Mouse (Mus musculus): ENCODE results near the gene Zcchc2. TPM values are rescaled to one million over a fixed set of nuclear protein-coding genes. Genes with fewer than 3 reads are reported as not detected.

Zcchc2 gene
- total and polyA plus RNA-seq, 3 experiments = 10.3 to 25.0 (median 19.1) TPM

DNA sequence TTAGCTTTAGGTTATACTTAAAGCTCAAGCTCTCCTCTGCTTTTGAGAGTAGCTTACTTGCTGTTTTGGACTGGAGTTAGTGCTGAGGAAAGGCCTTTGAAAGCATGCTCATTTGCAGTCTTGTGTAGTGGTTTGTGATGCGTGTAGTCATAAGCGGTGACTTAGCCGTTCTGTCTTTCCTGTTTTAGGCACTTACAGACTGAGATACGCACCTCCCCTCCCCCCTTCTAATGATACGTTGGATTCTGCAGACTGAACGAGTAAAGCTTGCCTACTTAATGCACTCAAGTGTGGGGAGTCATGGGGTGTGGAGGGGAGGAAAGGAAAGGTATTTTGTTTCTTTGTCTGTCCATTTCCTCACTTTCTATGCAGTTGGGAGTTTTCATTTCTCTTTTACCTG lies 41.7 kb downstream of the Zcchc2 start:
- no peak for TF ChIP-seq MAX (IDR thresholded peaks at IDR 0.05; ENCODE audit: low read length)
- no peak for TF ChIP-seq UBTF (IDR thresholded peaks at IDR 0.05; ENCODE audit: borderline replicate concordance, insufficient read depth, low read depth, low read length)
- TF ChIP-seq POLR2A (IDR thresholded peaks at IDR 0.05; ENCODE audit: control insufficient read depth in 1 of 2, insufficient read depth in 1 of 2, low read depth in 1 of 2, low read length in 2 of 2, poor library complexity in 1 of 2) = no peak
- no peak for TF ChIP-seq MYB (IDR thresholded peaks at IDR 0.05; ENCODE audit: low read depth, low read length)
- TF ChIP-seq USF1 (IDR thresholded peaks at IDR 0.05; ENCODE audit: low read depth, low read length) = no peak
- no peak for TF ChIP-seq SMC3 (IDR thresholded peaks at IDR 0.05; ENCODE audit: low read depth, low read length)
- no peak for TF ChIP-seq GABPA (IDR thresholded peaks at IDR 0.05; ENCODE audit: low read depth, low read length)
- TF ChIP-seq TAL1 (IDR thresholded peaks at IDR 0.05; ENCODE audit: low read length) = no peak
- Histone ChIP-seq H3K4me3 (ENCODE audit: control insufficient read depth in 1 of 2, insufficient read depth in 1 of 2, low read depth in 2 of 2, low read length in 2 of 2) (no peak overlapping the region), H3K27ac (ENCODE audit: control insufficient read depth, low read depth, low read length) (no peak overlapping the region), H3K79me2 (ENCODE audit: control insufficient read depth, insufficient read depth, low read length, poor library complexity) (no peaks in the 10 kb centered on the region), H3K9me3 (replicated peaks; ENCODE audit: insufficient read depth, low read length) (no peaks in the 10 kb centered on the region), H3K9ac (ENCODE audit: control insufficient read depth, low read depth, low read length, poor library complexity, severe bottlenecking) (no peak overlapping the region), H3K4me1 (ENCODE audit: control insufficient read depth in 1 of 2, insufficient read depth in 2 of 2, low read length in 2 of 2) (no peaks in the 10 kb centered on the region), H3K36me3 (ENCODE audit: control insufficient read depth in 1 of 2, insufficient read depth in 2 of 2, low read length in 2 of 2) (peaks cover 0 to 9% of the 10 kb centered on the region in 2 experiments; a peak in 2 of 4 replicates), H3K27me3 (ENCODE audit: control insufficient read depth in 1 of 2, insufficient read depth in 2 of 2, low read length in 2 of 2) (no peaks in the 10 kb centered on the region)
- no peak for DNase-seq (ENCODE audit: low read depth, low spot score)

DNA sequence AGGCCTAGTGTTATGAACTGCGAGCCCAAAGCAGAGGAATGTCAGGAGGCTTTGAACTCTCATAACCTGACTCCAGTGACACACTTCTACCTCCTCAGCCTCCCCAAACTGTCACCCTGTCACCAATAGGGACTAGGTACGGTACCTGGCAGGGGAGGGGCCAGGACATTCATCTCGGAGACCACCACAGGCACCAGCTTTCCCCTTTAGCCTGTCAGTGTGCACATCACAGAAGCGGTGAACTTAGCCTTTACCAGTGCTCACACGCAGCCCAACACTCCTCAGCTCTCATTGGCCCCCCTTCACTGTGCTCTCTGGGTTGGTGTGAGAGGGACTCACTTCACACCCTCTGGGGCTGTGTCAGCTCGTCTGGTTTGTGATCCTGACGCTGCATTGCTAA lies 44.6 kb downstream of the Zcchc2 start:
- Histone ChIP-seq H3K27ac (ENCODE audit: control insufficient read depth, low read depth, low read length) (no peak overlapping the region), H3K9me3 (replicated peaks; ENCODE audit: insufficient read depth, low read length) (no peaks in the 10 kb centered on the region), H3K79me2 (ENCODE audit: control insufficient read depth, insufficient read depth, low read length, poor library complexity) (no peaks in the 10 kb centered on the region), H3K36me3 (ENCODE audit: control insufficient read depth in 1 of 2, insufficient read depth in 2 of 2, low read length in 2 of 2) (peaks cover 0 to 8% of the 10 kb centered on the region in 2 experiments; a peak in 2 of 4 replicates), H3K4me1 (ENCODE audit: control insufficient read depth in 1 of 2, insufficient read depth in 2 of 2, low read length in 2 of 2) (no peaks in the 10 kb centered on the region), H3K27me3 (ENCODE audit: control insufficient read depth in 1 of 2, insufficient read depth in 2 of 2, low read length in 2 of 2) (no peaks in the 10 kb centered on the region), H3K9ac (ENCODE audit: control insufficient read depth, low read depth, low read length, poor library complexity, severe bottlenecking) (no peak overlapping the region), H3K4me3 (ENCODE audit: control insufficient read depth in 1 of 2, insufficient read depth in 1 of 2, low read depth in 2 of 2, low read length in 2 of 2) (no peak overlapping the region)
- TF ChIP-seq USF2 (IDR thresholded peaks at IDR 0.05; ENCODE audit: borderline replicate concordance in 1 of 2, insufficient read depth in 1 of 2, low read depth in 1 of 2, low read length in 2 of 2) (no peak), CHD2 (IDR thresholded peaks at IDR 0.05; ENCODE audit: low read length) (no peak), MAZ (IDR thresholded peaks at IDR 0.05; ENCODE audit: low read depth, low read length) (no peak), POLR2AphosphoS2 (IDR thresholded peaks at IDR 0.05; ENCODE audit: low read length) (no peak)
- no peak for DNase-seq (ENCODE audit: low read depth, low spot score)

DNA sequence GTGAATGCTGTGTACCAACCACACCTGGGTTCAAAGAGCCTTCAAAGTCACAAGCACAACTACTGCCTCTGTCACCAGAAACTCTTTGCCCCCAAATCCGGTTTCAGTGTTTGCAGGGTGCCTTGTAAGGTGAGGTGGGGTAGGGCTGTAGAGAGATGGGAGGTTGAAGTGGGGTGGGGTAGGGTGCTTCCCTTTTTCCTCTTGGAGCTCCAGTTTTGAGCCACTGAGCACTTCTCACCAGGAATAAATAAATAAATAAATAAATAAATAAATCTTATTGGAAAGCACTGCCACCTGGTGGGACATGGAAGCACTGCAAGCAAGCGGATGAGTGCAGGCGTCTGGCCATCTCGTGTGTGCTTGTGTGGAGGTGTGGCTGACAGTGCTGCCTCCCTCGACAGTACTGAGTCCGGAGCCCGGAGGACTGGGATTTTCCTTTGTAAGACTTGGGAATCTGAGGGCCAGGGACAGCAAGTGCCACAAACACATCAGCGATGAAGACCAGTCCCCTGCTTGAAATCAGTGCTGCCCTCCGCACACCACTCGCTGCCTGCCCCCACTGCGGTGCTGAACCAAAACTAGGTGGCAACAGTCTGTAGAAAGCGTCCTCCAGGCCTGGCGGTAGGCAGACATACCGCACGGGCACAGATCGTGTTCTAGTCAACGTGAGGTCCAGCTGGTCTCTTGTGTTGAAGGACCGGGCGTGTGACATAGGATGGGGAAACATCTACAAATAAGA lies 46.8 kb downstream of the Zcchc2 start:
- peak; percentile 71 for DNase-seq (ENCODE audit: low read depth, low spot score)
- Histone ChIP-seq H3K9ac (ENCODE audit: control insufficient read depth, low read depth, low read length, poor library complexity, severe bottlenecking) (no peak overlapping the region), H3K4me3 (ENCODE audit: control insufficient read depth in 1 of 2, insufficient read depth in 1 of 2, low read depth in 2 of 2, low read length in 2 of 2) (no peak overlapping the region), H3K4me1 (ENCODE audit: control insufficient read depth in 1 of 2, insufficient read depth in 2 of 2, low read length in 2 of 2) (no peaks in the 10 kb centered on the region), H3K9me3 (replicated peaks; ENCODE audit: insufficient read depth, low read length) (no peaks in the 10 kb centered on the region), H3K36me3 (ENCODE audit: control insufficient read depth in 1 of 2, insufficient read depth in 2 of 2, low read length in 2 of 2) (no peaks in the 10 kb centered on the region), H3K79me2 (ENCODE audit: control insufficient read depth, insufficient read depth, low read length, poor library complexity) (no peaks in the 10 kb centered on the region), H3K27me3 (ENCODE audit: control insufficient read depth in 1 of 2, insufficient read depth in 2 of 2, low read length in 2 of 2) (no peaks in the 10 kb centered on the region), H3K27ac (ENCODE audit: control insufficient read depth, low read depth, low read length) (no peak overlapping the region)
- TF ChIP-seq UBTF (IDR thresholded peaks at IDR 0.05; ENCODE audit: borderline replicate concordance, insufficient read depth, low read depth, low read length) = no peak
- no peak for TF ChIP-seq RCOR1 (IDR thresholded peaks at IDR 0.05; ENCODE audit: low read depth, low read length)
- TF ChIP-seq MAX (IDR thresholded peaks at IDR 0.05; ENCODE audit: low read length) = no peak
- TF ChIP-seq MEF2A (IDR thresholded peaks at IDR 0.05; ENCODE audit: extremely low read depth, insufficient replicate concordance, low read depth, low read length, poor library complexity, severe bottlenecking) = no peak
- TF ChIP-seq NELFE (IDR thresholded peaks at IDR 0.05; ENCODE audit: low read depth, low read length) = no peak
- peak; percentile 88 for TF ChIP-seq SMC3 (IDR thresholded peaks at IDR 0.05; ENCODE audit: low read depth, low read length)
- no peak for TF ChIP-seq ZMIZ1 (IDR thresholded peaks at IDR 0.05; ENCODE audit: low read depth, low read length)
- TF ChIP-seq CHD1 (IDR thresholded peaks at IDR 0.05; ENCODE audit: low read depth, low read length) = no peak
- TF ChIP-seq RAD21 (IDR thresholded peaks at IDR 0.05; ENCODE audit: low read depth, low read length) = peak; percentile 89
- no peak for TF ChIP-seq USF2 (IDR thresholded peaks at IDR 0.05; ENCODE audit: borderline replicate concordance in 1 of 2, insufficient read depth in 1 of 2, low read depth in 1 of 2, low read length in 2 of 2)
- no peak for TF ChIP-seq JUND (IDR thresholded peaks at IDR 0.05; ENCODE audit: low read depth, low read length)
- no peak for TF ChIP-seq BHLHE40 (IDR thresholded peaks at IDR 0.05; ENCODE audit: borderline replicate concordance, low read depth, low read length)
- no peak for TF ChIP-seq MAFK (IDR thresholded peaks at IDR 0.05; ENCODE audit: borderline replicate concordance, low read depth, low read length)
- TF ChIP-seq CTCF (IDR thresholded peaks at IDR 0.05 in 2 of 3, conservative IDR thresholded peaks at IDR 0.05 in 1 of 3; ENCODE audit: control insufficient read depth in 1 of 3, insufficient read depth in 1 of 3, low read depth in 2 of 3, low read length in 3 of 3, poor library complexity in 1 of 3, severe bottlenecking in 1 of 3) = peak; percentile 73 to 77 (median 74)
- TF ChIP-seq ETS1 (IDR thresholded peaks at IDR 0.05; ENCODE audit: low read depth, low read length) = no peak
- no peak for TF ChIP-seq MXI1 (IDR thresholded peaks at IDR 0.05; ENCODE audit: low read depth, low read length)
- no peak for TF ChIP-seq HCFC1 (IDR thresholded peaks at IDR 0.05; ENCODE audit: low read depth, low read length)

Measured in MEL (cell line).